Mouse (Mus musculus) thymus, adult 2 months (tissue): ENCODE results near the gene Hsd17b1. TPM values are rescaled to one million over a fixed set of nuclear protein-coding genes. Genes with fewer than 3 reads are reported as not detected.
A peak's percentile ranks its signal among the peaks of the same experiment; 100 is the strongest.
"Not testable (repeated sequence)": the region's sequence is repeated elsewhere in the genome, so short reads cannot be mapped to it uniquely, and the experiment has no call there.

Experiments used
- DNase-seq: peaks from one replicate; pipeline ENCODE4 v3.0.0; 2021
- H3K27ac ChIP-seq: fragments of 200-500 bp; 2 replicates; pipeline ENCODE4 v1.5.1; 2012; ENCODE audit warnings: low read length, control low read depth; ENCODE audit not compliant: control insufficient read depth, insufficient read depth
- H3K27me3 ChIP-seq: fragments of 200-500 bp; 2 replicates; pipeline ENCODE4 v1.6.1; 2012; ENCODE audit warnings: mild to moderate bottlenecking, low read length, moderate library complexity, mixed read lengths; ENCODE audit not compliant: control insufficient read depth, insufficient read depth
- H3K36me3 ChIP-seq: fragments of 200-500 bp; 2 replicates; pipeline ENCODE4 v1.6.1; 2012; ENCODE audit warnings: mild to moderate bottlenecking, low read length, moderate library complexity; ENCODE audit not compliant: control insufficient read depth, insufficient read depth
- H3K4me1 ChIP-seq: fragments of 200-500 bp; replicated peaks from 2 replicates; pipeline ENCODE4 v1.6.1; 2012; ENCODE audit warnings: low read length; ENCODE audit not compliant: control insufficient read depth, insufficient read depth
- H3K4me3 ChIP-seq: fragments of 200-500 bp; 2 replicates; pipeline ENCODE4 v1.5.1; 2012; ENCODE audit warnings: mild to moderate bottlenecking, low read length, control low read depth, moderate library complexity; ENCODE audit not compliant: control insufficient read depth, insufficient read depth
- CTCF ChIP-seq: fragments of 200-500 bp; IDR thresholded peaks from 2 replicates; pipeline ENCODE4 v1.5.1; 2012; ENCODE audit warnings: mild to moderate bottlenecking, control low read depth, low read length, moderate library complexity, borderline replicate concordance; ENCODE audit not compliant: control insufficient read depth, poor library complexity, insufficient read depth; ENCODE audit errors: extremely low read depth
- POLR2A ChIP-seq: fragments of 200-500 bp; IDR thresholded peaks from 2 replicates; pipeline ENCODE4 v1.6.1; 2012; ENCODE audit warnings: mild to moderate bottlenecking, low read length, control low read depth, moderate library complexity; ENCODE audit not compliant: control insufficient read depth, poor library complexity, insufficient read depth; ENCODE audit errors: extremely low read depth
- WGBS: fragments of 180-500 bp; shearing (Covaris S2); methylation state at CpG from one replicate; pipeline ENCODE4 v1.1.7; 2018; 5-methylcytosine and 5-hydroxymethylcytosine counted together
- polyA plus RNA-seq: library from polyadenylated mRNA; depleted of rRNA; stranded (reverse); fragments of >200 nt; gene quantifications from 2 replicates; pipeline ENCODE4 v1.2.3, GENCODE M21; 2012

Hsd17b1 gene
- polyA plus RNA-seq, 1 experiment, result 0.93 TPM

DNA sequence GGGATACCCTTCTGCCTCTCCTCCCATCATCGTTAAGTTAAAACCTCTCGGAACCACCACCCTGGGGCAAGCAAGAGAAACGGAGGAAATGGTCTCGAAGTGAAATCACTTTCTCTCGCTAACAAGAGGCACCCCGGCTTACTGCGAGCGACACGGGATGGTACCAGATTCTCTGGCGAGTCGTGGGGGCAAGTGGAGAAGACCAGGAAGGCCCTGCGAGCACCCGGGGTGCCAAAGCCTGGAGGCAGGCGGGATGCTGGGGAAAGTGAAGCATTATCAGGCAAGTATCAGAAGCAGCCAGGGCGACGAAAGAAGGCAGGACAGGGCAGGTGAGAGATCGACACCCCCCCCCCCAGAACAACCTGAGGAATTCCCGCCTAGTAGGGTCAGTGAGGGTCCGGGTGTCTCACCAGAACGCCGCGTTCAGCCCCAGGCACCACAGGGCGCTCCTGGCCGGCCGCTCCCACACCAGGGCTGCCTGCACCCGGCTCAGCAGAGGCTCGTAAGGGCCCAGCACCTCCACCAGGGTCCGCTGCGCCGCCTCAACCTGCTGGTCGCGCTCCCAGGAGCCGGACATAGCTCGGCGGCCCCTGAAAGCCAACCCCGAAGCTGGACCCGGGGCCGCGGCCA is 41.0 kb downstream of the Hsd17b1 start:
- H3K4me1 ChIP-seq, result peaks cover 12% of the 10 kb centered on the region
- whole genome bisulfite sequencing, result under 1% methylated on average over 39 of the region's 39 CpGs
- TF ChIP-seq POLR2A, result no peak
- TF ChIP-seq CTCF, result no peak
- peak overlapping the region; percentile 7; the same call in 1 of the 2 replicates for H3K27ac ChIP-seq
- H3K36me3 ChIP-seq, result no peaks in the 10 kb centered on the region; the same call in 1 of the 2 replicates
- peak overlapping the region; percentile 68 for H3K4me3 ChIP-seq
- no peak for DNase-seq
- H3K27me3 ChIP-seq, result no peaks in the 10 kb centered on the region

DNA sequence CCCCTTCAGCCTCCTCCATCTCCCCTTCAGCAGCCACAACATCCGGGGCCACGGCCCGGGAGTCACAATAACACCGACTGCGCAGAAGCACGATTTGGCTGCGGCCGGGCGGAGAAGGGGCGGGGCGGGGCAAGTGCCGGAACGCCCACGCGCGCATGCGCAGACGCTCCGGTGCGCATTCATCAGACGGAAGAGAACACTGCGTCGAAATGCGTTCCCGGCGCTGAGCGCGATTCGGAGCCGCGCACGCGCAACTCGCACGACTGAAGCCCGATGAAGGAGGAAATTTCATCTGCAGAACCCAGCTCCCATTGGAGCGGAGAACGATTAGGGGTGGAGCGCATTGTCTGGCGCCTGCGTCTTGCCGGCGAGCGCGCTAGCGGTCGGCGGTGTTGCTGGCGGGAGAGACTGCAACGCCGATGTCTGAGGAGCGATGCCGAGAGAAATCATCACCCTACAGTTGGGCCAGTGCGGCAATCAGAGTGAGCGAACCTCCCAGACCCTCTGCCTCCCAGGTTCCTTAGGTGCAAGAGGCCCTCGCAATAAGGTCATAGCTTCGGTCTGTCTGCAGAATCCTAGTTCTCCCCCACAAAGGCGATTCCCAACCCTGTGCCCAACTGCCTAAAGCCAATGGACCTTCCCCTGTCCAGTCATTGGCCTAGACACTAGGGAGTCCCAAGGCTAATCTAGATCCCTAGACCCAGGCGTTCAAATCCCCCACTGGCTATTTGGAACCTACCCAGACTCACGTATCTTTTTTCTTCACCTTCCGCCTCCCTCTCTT is 41.7 kb downstream of the Hsd17b1 start, which contains the start of the genes Retreg3 and Tubg1:
Retreg3 (minus strand) TSS at position 133 of the 784 bp plus-strand sequence.
Tubg1 (plus strand) TSS at position 178 of the 784 bp plus-strand sequence.
- Histone ChIP-seq H3K4me3 (peak within 1 kb of the TSS; percentile 68), H3K27ac (peak within 1 kb of the TSS; percentile 17; the same call in 1 of the 2 replicates), H3K27me3 (no peaks in the 10 kb centered on the region), H3K4me1 (peaks cover 12% of the 10 kb centered on the region), H3K36me3 (no peaks in the 10 kb centered on the region; the same call in 1 of the 2 replicates)
- TF ChIP-seq POLR2A, result peak; percentile 94
- TF ChIP-seq CTCF, result peak; percentile 73
- peak; percentile 99 for DNase-seq
- WGBS, result under 1% methylated on average over 61 of the region's 61 CpGs

DNA sequence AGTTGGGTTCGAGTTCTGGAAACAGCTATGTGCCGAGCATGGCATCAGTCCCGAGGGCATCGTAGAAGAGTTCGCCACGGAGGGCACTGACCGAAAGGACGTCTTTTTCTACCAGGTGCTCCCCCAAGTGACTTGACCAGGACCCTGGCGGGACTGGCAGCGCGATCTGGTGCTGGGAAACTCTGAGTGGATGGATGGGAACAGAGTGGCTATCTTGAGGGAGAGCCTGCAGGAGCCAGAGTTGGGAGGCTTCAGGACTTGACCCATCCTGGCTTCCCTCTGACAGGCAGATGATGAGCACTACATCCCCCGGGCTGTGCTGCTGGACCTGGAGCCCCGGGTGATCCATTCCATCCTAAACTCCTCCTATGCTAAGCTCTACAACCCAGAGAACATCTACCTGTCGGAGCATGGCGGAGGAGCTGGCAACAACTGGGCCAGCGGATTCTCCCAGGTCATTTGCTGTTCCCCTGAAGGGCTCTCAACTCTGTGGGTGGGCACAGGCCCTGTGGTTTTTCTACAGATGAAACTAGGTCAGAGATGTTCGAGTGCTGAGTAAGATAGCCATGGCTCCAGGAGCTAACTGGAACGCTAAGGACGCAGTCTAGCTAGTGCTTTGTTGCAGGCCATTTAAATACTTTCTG is 42.5 kb downstream of the Hsd17b1 start:
- H3K36me3 ChIP-seq, result peaks cover 5% of the 10 kb centered on the region
- 27% methylated on average over 19 of the region's 19 CpGs for WGBS
- TF ChIP-seq POLR2A, result no peak
- TF ChIP-seq CTCF, result no peak
- H3K27ac ChIP-seq, result no peak overlapping the region
- H3K4me3 ChIP-seq, result peak overlapping the region; percentile 63
- peaks cover 12% of the 10 kb centered on the region for H3K4me1 ChIP-seq
- no peak for DNase-seq
- H3K27me3 ChIP-seq, result no peaks in the 10 kb centered on the region

DNA sequence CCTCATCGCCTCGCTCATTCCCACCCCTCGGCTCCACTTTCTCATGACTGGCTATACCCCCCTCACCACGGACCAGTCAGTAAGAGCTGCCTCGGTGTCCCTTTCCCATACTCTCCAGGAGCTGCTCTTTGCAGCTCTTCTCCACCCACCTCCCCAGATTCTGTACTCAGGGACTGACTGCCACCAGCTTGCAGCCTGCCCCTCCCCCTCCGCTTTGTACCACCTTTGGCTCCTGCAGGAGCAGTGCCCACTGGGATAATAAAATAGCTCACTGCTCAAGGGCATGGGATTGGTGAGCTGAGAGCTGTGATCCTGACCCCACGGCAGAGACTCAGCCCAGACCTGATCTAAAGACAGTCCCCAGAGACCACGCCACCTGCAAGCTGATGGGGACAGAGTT is 46.3 kb downstream of the Hsd17b1 start:
- H3K4me3 ChIP-seq, H3K27ac ChIP-seq, DNase-seq, H3K27me3 ChIP-seq, H3K4me1 ChIP-seq: not testable (repeated sequence)
- WGBS, result 98% methylated on average over 8 of the region's 8 CpGs
- peaks cover 12% of the 10 kb centered on the region for H3K36me3 ChIP-seq

DNA sequence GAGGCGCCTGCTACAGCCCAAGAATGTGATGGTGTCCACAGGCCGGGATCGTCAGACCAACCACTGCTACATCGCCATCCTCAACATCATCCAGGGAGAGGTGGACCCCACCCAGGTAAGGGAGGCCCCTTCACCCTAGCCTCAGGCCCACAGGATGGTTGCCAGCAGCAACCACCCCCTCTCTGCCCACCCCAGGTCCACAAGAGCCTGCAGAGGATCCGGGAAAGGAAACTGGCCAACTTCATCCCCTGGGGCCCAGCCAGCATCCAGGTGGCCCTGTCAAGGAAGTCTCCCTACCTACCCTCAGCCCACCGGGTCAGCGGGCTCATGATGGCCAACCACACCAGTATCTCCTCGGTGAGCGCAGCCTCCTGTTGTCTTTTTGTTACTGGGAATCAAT is 46.8 kb downstream of the Hsd17b1 start:
- H3K4me3 ChIP-seq, H3K27me3 ChIP-seq, H3K4me1 ChIP-seq, DNase-seq, H3K27ac ChIP-seq: not testable (repeated sequence)
- 98% methylated on average over 9 of the region's 9 CpGs for whole genome bisulfite sequencing
- H3K36me3 ChIP-seq, result peaks cover 12% of the 10 kb centered on the region

DNA sequence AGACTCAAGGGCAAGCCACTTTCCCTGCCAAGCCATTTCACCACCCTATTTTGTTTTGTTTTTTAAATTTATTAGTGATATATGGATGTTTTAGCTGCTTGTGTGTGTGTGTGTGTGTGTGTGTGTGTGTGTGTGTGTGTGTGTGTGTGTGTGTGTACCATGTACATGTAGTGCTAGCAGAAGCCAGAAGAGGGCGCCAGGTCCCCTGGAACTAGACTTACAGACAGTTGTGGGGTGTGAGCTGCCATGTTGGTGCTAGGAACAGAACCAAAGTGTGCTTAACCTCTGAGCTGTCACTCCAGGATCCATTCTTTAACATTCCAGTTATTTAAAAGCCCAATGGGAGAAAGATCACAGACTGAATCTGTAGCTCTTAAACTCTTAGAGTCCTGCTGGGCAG is 48.9 kb downstream of the Hsd17b1 start:
- Histone ChIP-seq H3K27me3 (no peaks in the 10 kb centered on the region), H3K36me3 (peaks cover 12% of the 10 kb centered on the region), H3K27ac (no peak overlapping the region), H3K4me3 (no peak overlapping the region), H3K4me1 (0 out of 2 replicates have a peak, but pooled peaks cover 2% of the 10 kb centered on the region)
- TF ChIP-seq POLR2A, result no peak
- TF ChIP-seq CTCF, result no peak
- no peak for DNase-seq
- WGBS, result 100% methylated on average over 1 of the region's 1 CpGs
